Mouse (Mus musculus) stomach, postnatal 0 days (tissue): ENCODE results near the gene Cox7a2l.

Experiments used
- CTCF ChIP-seq: IDR thresholded peaks from 2 replicates; pipeline ENCODE4 v1.5.1; 2016; ENCODE audit warnings: antibody characterized with exemption, low read depth, mild to moderate bottlenecking, moderate library complexity
- EP300 ChIP-seq: optimal IDR thresholded peaks from 2 replicates; pipeline ENCODE3; 2016; ENCODE audit warnings: antibody characterized with exemption

GRCm38 (mm10) chr17:83482817-83483536 is 34.2 kb downstream of the Cox7a2l start:
- no peak for TF ChIP-seq CTCF
- TF ChIP-seq EP300, result no peak
